Mouse (Mus musculus): ENCODE measurements around the gene Chga. TPM values are rescaled to one million over a fixed set of nuclear protein-coding genes. Genes with fewer than 3 reads are reported as not detected.
A peak's percentile ranks its signal among the peaks of the same experiment; 100 is the strongest.

Chga gene
- polyA plus RNA-seq, 1 experiment from 2014 or later = 24.8 TPM

DNA sequence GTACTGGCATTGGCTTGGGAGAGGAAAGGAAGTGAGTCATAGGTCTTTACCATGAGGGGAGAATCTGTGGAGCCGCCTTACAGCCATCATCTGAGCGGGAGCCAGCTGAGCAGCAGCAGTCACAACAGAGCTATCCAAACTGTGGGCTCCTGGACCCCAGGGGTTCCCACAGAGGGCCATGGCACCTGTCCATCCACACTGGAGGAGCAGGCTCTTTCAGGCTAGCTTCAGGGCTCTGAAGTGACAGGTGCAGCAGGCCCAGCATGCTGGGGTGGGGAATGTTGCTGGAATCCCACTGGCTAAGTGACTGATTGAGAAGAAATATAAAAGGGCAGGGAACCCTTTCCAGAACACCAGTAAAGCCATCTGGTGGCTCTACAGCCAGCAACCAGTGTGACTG lies 12.2 kb downstream of the Chga start:
- 84% methylated on average over 2 of the region's 2 CpGs for WGBS

DNA sequence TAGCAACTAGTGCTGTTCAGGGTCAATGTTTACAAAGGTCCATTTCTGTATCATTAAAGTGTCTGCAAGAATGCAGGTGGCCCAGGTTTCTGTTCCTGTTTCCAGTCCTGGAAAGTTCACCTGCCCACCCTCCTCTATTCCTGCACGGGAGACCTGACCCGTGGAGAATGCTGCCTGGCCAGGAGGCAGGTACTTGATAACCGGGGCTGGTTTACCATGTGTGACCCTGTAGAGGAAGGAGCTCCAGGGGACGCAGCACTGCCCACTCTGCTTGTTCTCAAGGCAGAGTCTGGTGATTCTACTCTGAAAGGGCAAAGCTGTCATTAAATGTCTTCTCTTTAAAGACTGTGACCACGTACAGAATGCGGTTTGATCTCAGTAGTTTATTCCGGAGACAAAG lies 13.4 kb downstream of the Chga start:
- H3K36me3 ChIP-seq = no peaks in the 10 kb centered on the region
- no peaks in the 10 kb centered on the region for H3K9me3 ChIP-seq
- H3K27me3 ChIP-seq (replicated peaks) = no peaks in the 10 kb centered on the region
- no peak overlapping the region for H3K4me3 ChIP-seq (replicated peaks)
- ATAC-seq (ENCODE audit: insufficient read depth, low FRiP score, low read depth) = no peak
- H3K4me2 ChIP-seq = no peak overlapping the region
- no peaks in the 10 kb centered on the region for H3K4me1 ChIP-seq
- WGBS = 78% methylated on average over 7 of the region's 7 CpGs
- no peak overlapping the region for H3K27ac ChIP-seq
- H3K9ac ChIP-seq = no peak overlapping the region

More for the DNA sequence above, 12.2 kb downstream of the Chga start:
- no peak overlapping the region for H3K4me3 ChIP-seq (replicated peaks)
- H3K27ac ChIP-seq = no peak overlapping the region
- ATAC-seq (ENCODE audit: insufficient read depth, low FRiP score, low read depth) = no peak
- H3K27me3 ChIP-seq (replicated peaks) = no peaks in the 10 kb centered on the region
- H3K36me3 ChIP-seq = no peaks in the 10 kb centered on the region
- no peak overlapping the region for H3K4me2 ChIP-seq
- H3K9me3 ChIP-seq = no peaks in the 10 kb centered on the region
- H3K9ac ChIP-seq = no peak overlapping the region
- no peaks in the 10 kb centered on the region for H3K4me1 ChIP-seq

DNA sequence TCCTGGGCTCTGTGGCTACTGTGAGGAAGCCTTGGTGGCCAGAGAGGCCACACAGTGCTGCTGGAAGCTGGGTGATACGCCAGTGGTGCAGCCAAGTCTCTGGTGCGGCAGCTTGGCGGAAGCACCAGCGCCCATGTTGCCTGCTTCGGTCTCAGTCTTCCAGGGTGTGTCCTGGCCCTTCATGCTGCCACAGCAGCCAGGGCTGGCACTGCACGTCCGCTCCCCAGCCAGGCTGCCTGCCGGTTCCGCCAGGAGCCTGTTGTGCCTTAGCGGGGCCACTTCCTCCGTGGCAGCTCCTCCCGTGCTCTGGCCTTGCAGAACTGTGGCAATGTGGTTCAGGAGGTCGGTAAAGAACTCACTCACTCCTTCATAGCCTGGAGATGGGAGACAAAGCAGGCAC lies 15.3 kb downstream of the Chga start:
- ATAC-seq (ENCODE audit: insufficient read depth, low FRiP score, low read depth) = no peak
- no peak overlapping the region for H3K9ac ChIP-seq
- H3K9me3 ChIP-seq = no peaks in the 10 kb centered on the region
- H3K27me3 ChIP-seq (replicated peaks) = no peaks in the 10 kb centered on the region
- H3K4me1 ChIP-seq = no peaks in the 10 kb centered on the region
- H3K4me3 ChIP-seq (replicated peaks) = no peak overlapping the region
- H3K36me3 ChIP-seq = no peaks in the 10 kb centered on the region
- 86% methylated on average over 13 of the region's 13 CpGs for WGBS
- H3K27ac ChIP-seq = no peak overlapping the region
- no peak overlapping the region for H3K4me2 ChIP-seq

DNA sequence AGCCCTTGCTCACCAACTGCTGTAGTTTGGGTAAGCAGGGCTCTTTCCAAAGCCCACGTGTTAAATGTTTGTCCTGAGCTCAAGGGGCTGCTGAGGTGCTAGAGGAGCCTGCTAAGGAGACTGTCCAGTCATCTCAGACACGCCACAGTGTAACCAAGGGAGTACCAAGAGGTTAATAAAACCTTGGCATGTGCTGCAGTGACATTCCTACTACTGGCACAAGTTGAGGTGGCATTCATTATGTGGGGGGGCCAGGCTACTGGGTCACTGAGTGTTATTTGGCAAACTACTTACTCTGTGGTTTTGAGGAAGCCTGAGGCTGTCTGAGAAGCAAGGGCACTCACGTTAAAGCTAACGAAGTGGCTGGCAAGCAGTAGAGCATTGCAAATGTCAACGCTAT lies 16.0 kb downstream of the Chga start:
- Histone ChIP-seq H3K27ac (no peak overlapping the region), H3K4me3 (replicated peaks) (no peak overlapping the region), H3K9ac (no peak overlapping the region), H3K36me3 (no peaks in the 10 kb centered on the region), H3K4me2 (no peak overlapping the region), H3K4me1 (no peaks in the 10 kb centered on the region), H3K9me3 (no peaks in the 10 kb centered on the region), H3K27me3 (replicated peaks) (no peaks in the 10 kb centered on the region)
- ATAC-seq (ENCODE audit: insufficient read depth, low FRiP score, low read depth) = no peak
- WGBS = 78% methylated on average over 5 of the region's 5 CpGs

DNA sequence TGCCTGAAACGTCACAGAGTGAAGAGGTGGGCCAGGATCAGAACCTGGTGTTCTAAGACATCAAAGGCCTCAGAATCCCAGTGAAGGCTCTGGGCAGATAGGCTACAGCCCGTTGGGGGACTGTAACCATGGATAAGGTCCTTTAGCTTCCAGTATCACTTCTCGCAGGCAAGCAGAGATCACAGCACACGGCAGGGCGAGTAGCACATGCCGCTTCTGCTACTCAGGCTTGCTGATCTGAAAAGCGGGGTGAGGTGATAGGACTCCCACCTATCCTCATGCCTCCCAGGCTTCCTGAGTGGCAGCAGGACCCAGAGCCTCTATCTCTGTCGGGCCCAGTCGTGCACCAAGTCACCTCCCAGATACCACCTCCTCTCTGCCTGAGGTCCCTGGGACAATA lies 16.9 kb downstream of the Chga start:
- H3K4me3 ChIP-seq (replicated peaks) = no peak overlapping the region
- ATAC-seq (ENCODE audit: insufficient read depth, low FRiP score, low read depth) = no peak
- H3K27ac ChIP-seq = no peak overlapping the region
- H3K36me3 ChIP-seq = no peaks in the 10 kb centered on the region
- 85% methylated on average over 9 of the region's 9 CpGs for WGBS
- no peak overlapping the region for H3K4me2 ChIP-seq
- no peaks in the 10 kb centered on the region for H3K4me1 ChIP-seq
- no peaks in the 10 kb centered on the region for H3K27me3 ChIP-seq (replicated peaks)
- H3K9me3 ChIP-seq = no peaks in the 10 kb centered on the region
- no peak overlapping the region for H3K9ac ChIP-seq

DNA sequence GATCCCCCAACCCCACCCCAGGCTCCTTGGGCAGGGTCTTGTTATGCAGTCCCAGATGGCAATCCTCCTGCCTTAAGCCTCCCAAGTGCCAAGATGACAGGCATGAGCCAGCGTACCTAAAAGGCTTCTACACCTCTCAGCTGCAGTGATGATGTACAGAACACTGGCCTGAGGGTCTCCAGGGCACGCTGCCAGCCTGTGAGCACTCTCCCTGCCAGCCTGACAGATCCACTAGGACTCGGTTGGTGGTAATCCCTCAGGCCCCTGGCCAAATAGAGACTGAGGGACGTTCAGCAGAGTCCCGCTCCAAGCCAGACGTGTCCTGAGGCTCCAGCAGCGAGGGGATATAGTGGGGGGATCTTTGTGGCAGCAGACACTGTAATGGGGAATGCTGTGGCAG lies 18.3 kb downstream of the Chga start:
- Histone ChIP-seq H3K4me1 (no peaks in the 10 kb centered on the region), H3K27me3 (replicated peaks) (no peaks in the 10 kb centered on the region), H3K9ac (no peak overlapping the region), H3K4me2 (no peak overlapping the region), H3K4me3 (replicated peaks) (no peak overlapping the region), H3K27ac (no peak overlapping the region), H3K36me3 (no peaks in the 10 kb centered on the region), H3K9me3 (no peaks in the 10 kb centered on the region)
- ATAC-seq (ENCODE audit: insufficient read depth, low FRiP score, low read depth) = no peak
- WGBS = 67% methylated on average over 7 of the region's 7 CpGs

DNA sequence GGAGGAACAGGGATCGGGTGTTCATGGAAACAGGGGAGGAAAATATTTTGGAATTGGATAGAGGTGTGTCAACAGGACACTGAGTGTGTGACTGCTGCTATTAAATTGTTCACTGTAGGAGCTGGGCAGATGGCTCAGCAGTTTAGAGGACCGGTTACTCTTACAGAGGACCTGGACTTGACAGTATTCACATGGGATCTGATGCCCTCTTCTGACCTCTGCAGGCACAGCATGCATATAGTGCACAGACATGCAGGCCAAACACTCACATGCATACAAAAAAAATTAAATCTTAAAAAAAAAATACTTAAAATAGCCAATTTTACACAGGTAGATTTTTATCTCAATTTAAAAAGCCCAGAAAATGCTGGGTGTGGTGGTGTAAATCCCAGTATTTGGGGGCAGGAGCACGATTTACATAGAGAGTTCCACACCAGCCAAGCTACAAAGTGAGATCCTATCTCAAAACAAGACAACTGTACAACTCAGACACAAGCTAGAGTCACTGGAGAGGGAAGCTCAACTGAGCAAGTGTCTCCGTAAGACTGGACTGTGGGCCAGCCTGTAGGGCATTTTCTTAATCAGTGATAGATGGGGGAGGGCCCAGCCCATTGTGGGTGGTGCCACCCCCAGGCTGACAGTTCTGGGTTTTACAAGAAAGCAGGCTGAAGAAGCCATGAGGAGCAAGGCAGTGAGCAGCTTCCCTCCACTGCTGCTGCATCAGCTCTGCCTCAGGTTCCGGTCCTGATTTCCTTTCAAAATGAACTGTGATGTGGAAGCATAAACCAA lies 21.0 kb downstream of the Chga start:
- ATAC-seq (ENCODE audit: insufficient read depth, low FRiP score, low read depth) = no peak
- no peaks in the 10 kb centered on the region for H3K9me3 ChIP-seq
- no peak overlapping the region for H3K4me3 ChIP-seq (replicated peaks)
- 0 out of 2 replicates have a peak overlapping the region, but pooled peaks have one; percentile 51 for H3K27ac ChIP-seq
- no peak overlapping the region for H3K4me2 ChIP-seq
- 74% methylated on average over 5 of the region's 5 CpGs for WGBS
- no peak overlapping the region for H3K9ac ChIP-seq
- H3K36me3 ChIP-seq = no peaks in the 10 kb centered on the region
- H3K4me1 ChIP-seq = no peaks in the 10 kb centered on the region
- no peaks in the 10 kb centered on the region for H3K27me3 ChIP-seq (replicated peaks)

DNA sequence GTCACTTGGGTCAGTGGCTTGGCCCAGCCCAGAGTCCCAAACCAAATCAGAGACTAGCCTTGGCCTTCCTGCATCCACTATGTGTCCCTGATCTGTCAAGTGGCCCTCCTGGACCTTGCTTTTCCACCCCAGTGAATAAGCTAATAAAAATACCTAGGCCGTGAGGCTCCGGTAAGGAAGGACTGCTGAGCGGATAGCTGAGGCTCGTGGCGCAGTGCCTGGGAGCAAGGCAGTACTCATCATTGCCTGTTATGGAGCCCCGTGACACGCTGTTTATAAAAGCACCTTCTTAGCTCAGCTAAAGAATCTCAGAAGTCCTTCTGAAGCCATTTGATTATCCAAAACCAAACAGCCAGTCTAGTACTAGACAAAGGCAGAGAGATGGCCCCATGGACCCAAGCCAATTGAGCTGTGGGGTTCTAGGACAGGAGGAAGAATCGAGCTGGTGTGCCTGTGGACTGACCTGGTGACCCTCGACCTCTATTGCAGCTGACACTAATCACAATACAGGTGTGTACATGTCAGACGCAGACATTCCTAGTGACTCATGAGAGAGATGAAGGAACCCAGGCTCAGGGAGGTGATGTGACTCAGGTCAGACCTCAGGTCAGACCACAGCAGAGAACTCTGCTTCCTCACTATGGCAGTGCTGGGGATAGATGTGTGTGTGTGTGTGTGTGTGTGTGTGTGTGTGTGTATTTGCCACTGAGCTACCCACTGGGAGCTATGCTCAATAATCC lies 22.1 kb downstream of the Chga start:
- peak; percentile 9; the same call in 1 of the 2 replicates for ATAC-seq (ENCODE audit: insufficient read depth, low FRiP score, low read depth)
- 53% methylated on average over 10 of the region's 10 CpGs for WGBS
- Histone ChIP-seq H3K4me2 (no peak overlapping the region), H3K27ac (peak overlapping the region; percentile 51; the same call in 1 of the 2 replicates), H3K4me3 (replicated peaks) (no peak overlapping the region), H3K36me3 (no peaks in the 10 kb centered on the region), H3K9me3 (no peaks in the 10 kb centered on the region), H3K27me3 (replicated peaks) (no peaks in the 10 kb centered on the region), H3K9ac (no peak overlapping the region), H3K4me1 (no peaks in the 10 kb centered on the region)

DNA sequence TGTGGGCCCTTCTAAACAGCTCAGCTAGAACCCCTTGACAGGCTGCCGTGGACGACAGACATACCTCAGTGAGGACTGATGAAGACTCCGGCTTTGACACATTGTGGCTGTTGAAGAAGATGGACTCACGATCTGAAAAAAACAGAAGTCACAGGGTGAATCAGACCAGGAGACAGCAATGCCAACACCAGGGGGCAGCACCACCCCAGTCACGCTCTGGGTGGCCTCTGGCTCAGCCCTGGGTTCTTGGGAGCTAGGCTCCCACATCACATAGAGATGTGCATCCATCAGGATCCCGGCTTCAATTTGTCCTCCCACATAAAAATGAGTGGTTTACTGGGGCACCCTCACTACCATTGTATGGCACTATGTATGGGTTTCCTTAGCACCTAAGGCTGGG lies 24.3 kb downstream of the Chga start:
- H3K27ac ChIP-seq = no peak overlapping the region
- H3K9ac ChIP-seq = no peak overlapping the region
- ATAC-seq (ENCODE audit: insufficient read depth, low FRiP score, low read depth) = no peak
- H3K9me3 ChIP-seq = no peaks in the 10 kb centered on the region
- WGBS = 59% methylated on average over 6 of the region's 6 CpGs
- no peaks in the 10 kb centered on the region for H3K27me3 ChIP-seq (replicated peaks)
- no peak overlapping the region for H3K4me2 ChIP-seq
- no peaks in the 10 kb centered on the region for H3K4me1 ChIP-seq
- H3K4me3 ChIP-seq (replicated peaks) = no peak overlapping the region
- H3K36me3 ChIP-seq = no peaks in the 10 kb centered on the region

DNA sequence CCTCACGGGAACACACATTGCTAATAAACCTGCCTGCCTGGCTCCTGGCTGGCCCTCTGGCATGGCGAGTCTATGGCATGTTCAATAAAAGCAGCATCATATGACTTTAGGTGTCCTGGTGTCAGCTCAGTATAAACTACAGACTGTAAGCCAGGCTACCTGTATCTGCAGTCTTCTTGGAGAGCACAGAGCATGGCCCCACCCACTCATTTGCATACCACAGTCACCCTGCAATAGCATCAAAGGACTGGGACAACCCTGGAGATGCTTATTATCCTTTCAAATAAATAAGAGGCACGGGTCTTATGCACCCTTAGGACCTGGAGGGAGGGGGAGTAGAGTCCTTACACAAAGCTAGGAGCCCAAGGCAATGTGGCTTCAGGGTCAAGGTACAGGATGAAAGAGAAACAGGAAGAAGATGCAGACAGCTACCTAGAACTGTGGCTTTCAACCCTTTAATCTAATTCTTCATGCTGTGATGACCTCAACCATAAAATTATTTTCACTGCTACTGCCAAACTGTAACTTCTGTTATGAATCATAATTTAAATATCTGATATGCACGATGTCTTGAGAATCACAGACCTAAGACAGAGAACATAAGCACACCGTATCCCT lies 26.9 kb downstream of the Chga start:
- Histone ChIP-seq H3K4me2 (no peak overlapping the region), H3K9ac (no peak overlapping the region), H3K9me3 (no peaks in the 10 kb centered on the region), H3K27ac (no peak overlapping the region), H3K36me3 (no peaks in the 10 kb centered on the region), H3K4me1 (no peaks in the 10 kb centered on the region), H3K4me3 (replicated peaks) (no peak overlapping the region), H3K27me3 (replicated peaks) (no peaks in the 10 kb centered on the region)
- 69% methylated on average over 5 of the region's 5 CpGs for WGBS
- ATAC-seq (ENCODE audit: insufficient read depth, low FRiP score, low read depth) = no peak

DNA sequence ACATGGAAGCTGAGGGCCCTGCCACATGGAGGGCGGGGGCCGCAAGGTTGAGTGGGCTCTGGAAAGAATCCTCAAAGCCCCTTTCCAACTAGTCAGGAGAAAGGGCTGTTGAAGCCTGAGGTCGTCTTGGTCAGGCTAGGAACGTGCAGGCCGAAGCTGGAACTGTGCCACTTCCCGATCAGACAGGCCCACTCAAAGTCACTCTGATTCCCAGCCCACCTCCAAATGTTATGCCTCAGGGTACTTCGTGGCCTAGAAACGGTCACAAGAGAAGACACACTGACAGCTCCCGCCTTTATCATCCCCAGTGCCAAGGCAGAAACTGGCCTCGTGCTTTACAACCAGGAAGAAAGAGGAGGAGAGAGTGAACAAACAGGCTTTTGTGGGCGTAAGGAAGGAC lies 27.7 kb downstream of the Chga start:
- H3K9ac ChIP-seq = no peak overlapping the region
- H3K4me2 ChIP-seq = no peak overlapping the region
- H3K27me3 ChIP-seq (replicated peaks) = no peaks in the 10 kb centered on the region
- no peak for ATAC-seq (ENCODE audit: insufficient read depth, low FRiP score, low read depth)
- no peaks in the 10 kb centered on the region for H3K4me1 ChIP-seq
- no peak overlapping the region for H3K4me3 ChIP-seq (replicated peaks)
- H3K27ac ChIP-seq = no peak overlapping the region
- no peaks in the 10 kb centered on the region for H3K9me3 ChIP-seq
- H3K36me3 ChIP-seq = 0 out of 2 replicates have a peak, but pooled peaks cover 2% of the 10 kb centered on the region
- 77% methylated on average over 11 of the region's 11 CpGs for WGBS

DNA sequence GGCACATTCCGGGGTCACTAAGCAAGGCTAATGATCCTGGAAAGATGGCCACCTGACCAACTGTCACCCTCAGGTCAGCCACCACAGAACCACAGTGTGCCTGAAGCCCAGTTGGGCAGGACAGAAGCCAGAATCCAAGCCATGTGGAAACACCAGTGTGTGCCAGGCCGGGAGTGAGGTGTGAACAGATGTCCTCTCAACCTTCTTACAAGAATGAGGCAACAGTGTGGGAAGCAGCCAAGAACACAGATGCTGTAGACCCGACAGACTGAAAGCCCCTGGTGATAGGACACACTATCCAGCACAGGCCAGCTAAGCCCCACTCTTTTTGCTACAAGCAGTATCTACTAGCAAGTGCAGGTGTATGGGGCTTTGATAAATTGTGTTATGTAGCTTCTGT lies 30.6 kb downstream of the Chga start:
- Histone ChIP-seq H3K36me3 (0 out of 2 replicates have a peak, but pooled peaks cover 2% of the 10 kb centered on the region), H3K27me3 (replicated peaks) (no peaks in the 10 kb centered on the region), H3K9me3 (no peaks in the 10 kb centered on the region), H3K4me3 (replicated peaks) (no peak overlapping the region), H3K27ac (no peak overlapping the region), H3K9ac (no peak overlapping the region), H3K4me1 (no peaks in the 10 kb centered on the region), H3K4me2 (no peak overlapping the region)
- no peak for ATAC-seq (ENCODE audit: insufficient read depth, low FRiP score, low read depth)
- 80% methylated on average over 3 of the region's 3 CpGs for WGBS

All from stomach, embryonic 15.5 days (tissue).